Mouse (Mus musculus) liver, adult 2 months (tissue): ENCODE measurements around the gene Bet1l.

Experiments used
- CTCF ChIP-seq: fragments of 200-500 bp; IDR thresholded peaks from 2 replicates; pipeline ENCODE4 v1.5.1; 2011; ENCODE audit warnings: low read depth, low read length, control low read depth
- POLR2A ChIP-seq: fragments of 200-500 bp; IDR thresholded peaks from 2 replicates; pipeline ENCODE4 v1.6.1; 2011; ENCODE audit warnings: low read length, control low read depth; ENCODE audit not compliant: insufficient read depth; ENCODE audit errors: extremely low read depth

DNA sequence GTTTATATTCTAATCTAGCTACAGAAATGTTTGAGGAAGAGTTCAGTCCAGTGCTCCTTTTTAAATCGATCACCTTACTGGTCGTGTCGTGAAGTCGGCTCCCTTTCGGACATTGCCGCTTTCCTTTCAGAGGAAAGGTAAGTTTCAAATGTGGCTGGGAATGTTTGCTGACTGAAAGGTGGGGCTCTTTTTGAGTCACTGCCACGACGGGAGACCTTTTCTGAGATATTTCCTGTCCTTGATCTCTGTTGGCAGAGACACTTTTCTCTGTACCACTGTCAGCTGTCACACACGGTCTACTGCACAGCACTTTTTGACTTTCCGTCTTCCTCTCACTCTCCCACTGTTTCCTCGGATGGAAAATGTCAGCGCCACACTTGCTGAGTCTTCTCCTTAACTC lies 44.5 kb downstream of the Bet1l start:
- TF ChIP-seq CTCF (no peak), POLR2A (no peak)
